Mouse (Mus musculus): ENCODE data around the gene St6gal1. TPM values are rescaled to one million over a fixed set of nuclear protein-coding genes. Genes with fewer than 3 reads are reported as not detected.

Gene St6gal1
- polyA plus RNA-seq, 2 experiments, result 10.5 to 10.6 TPM

GRCm38 (mm10) chr16:23239583-23239982, 15.0 kb downstream of the St6gal1 start:
- Histone ChIP-seq H3K27me3 (ENCODE audit: control insufficient read depth, insufficient read depth, low read length) (no peaks in the 10 kb centered on the region), H3K4me3 (ENCODE audit: insufficient read depth in 1 of 2, low read depth in 2 of 2, low read length in 2 of 2) (no peak overlapping the region), H3K36me3 (replicated peaks; ENCODE audit: control insufficient read depth, insufficient read depth, low read depth) (no peaks in the 10 kb centered on the region), H3K4me2 (ENCODE audit: low read depth) (no peak overlapping the region), H3K27ac (no peak overlapping the region), H3K9ac (replicated peaks) (no peak overlapping the region), H3K9me3 (ENCODE audit: control insufficient read depth, low read length) (no peaks in the 10 kb centered on the region), H3K4me1 (replicated peaks; ENCODE audit: control insufficient read depth in 2 of 2, insufficient read depth in 2 of 2, low read length in 1 of 2) (no peaks in the 10 kb centered on the region)
- TF ChIP-seq EP300 (IDR thresholded peaks at IDR 0.05; ENCODE audit: low read depth), result no peak
- no peak for TF ChIP-seq CTCF (IDR thresholded peaks at IDR 0.05; ENCODE audit: low read depth)
- DNase-seq (ENCODE audit: low read depth in 3 of 3, low spot score in 3 of 3) (no peak), ATAC-seq (ENCODE audit: insufficient read depth) (no peak)
- 45% methylated on average over 6 of the region's 6 CpGs for WGBS (ENCODE audit: insufficient replicate concordance)

GRCm38 (mm10) chr16:23240049-23240949, 15.8 kb downstream of the St6gal1 start:
- DNase-seq (ENCODE audit: low read depth in 3 of 3, low spot score in 3 of 3) (no peak), ATAC-seq (ENCODE audit: insufficient read depth) (no peak)

GRCm38 (mm10) chr16:23240950-23241259, 16.4 kb downstream of the St6gal1 start:
- DNase-seq (ENCODE audit: low read depth in 3 of 3, low spot score in 3 of 3) (no peak), ATAC-seq (ENCODE audit: insufficient read depth) (no peak)
- no peaks in the 10 kb centered on the region for H3K4me1 ChIP-seq (replicated peaks; ENCODE audit: control insufficient read depth in 2 of 2, insufficient read depth in 2 of 2, low read length in 1 of 2)
- H3K36me3 ChIP-seq (replicated peaks; ENCODE audit: control insufficient read depth, insufficient read depth, low read depth), result no peaks in the 10 kb centered on the region
- no peak overlapping the region for H3K4me3 ChIP-seq (ENCODE audit: insufficient read depth in 1 of 2, low read depth in 2 of 2, low read length in 2 of 2)
- no peak overlapping the region for H3K4me2 ChIP-seq (ENCODE audit: low read depth)
- TF ChIP-seq EP300 (IDR thresholded peaks at IDR 0.05; ENCODE audit: low read depth) (no peak), CTCF (IDR thresholded peaks at IDR 0.05; ENCODE audit: low read depth) (no peak)
- H3K9me3 ChIP-seq (ENCODE audit: control insufficient read depth, low read length), result no peaks in the 10 kb centered on the region
- H3K27me3 ChIP-seq (ENCODE audit: control insufficient read depth, insufficient read depth, low read length), result no peaks in the 10 kb centered on the region
- H3K9ac ChIP-seq (replicated peaks), result no peak overlapping the region
- 55% methylated on average over 5 of the region's 5 CpGs for WGBS (ENCODE audit: insufficient replicate concordance)
- H3K27ac ChIP-seq, result no peak overlapping the region

More at GRCm38 (mm10) chr16:23240049-23240949, 15.8 kb downstream of the St6gal1 start:
- H3K4me3 ChIP-seq (ENCODE audit: insufficient read depth in 1 of 2, low read depth in 2 of 2, low read length in 2 of 2), result no peak overlapping the region
- H3K4me1 ChIP-seq (replicated peaks; ENCODE audit: control insufficient read depth in 2 of 2, insufficient read depth in 2 of 2, low read length in 1 of 2), result no peaks in the 10 kb centered on the region
- H3K4me2 ChIP-seq (ENCODE audit: low read depth), result no peak overlapping the region
- H3K9me3 ChIP-seq (ENCODE audit: control insufficient read depth, low read length), result no peaks in the 10 kb centered on the region
- TF ChIP-seq EP300 (IDR thresholded peaks at IDR 0.05; ENCODE audit: low read depth), result no peak
- no peak for TF ChIP-seq CTCF (IDR thresholded peaks at IDR 0.05; ENCODE audit: low read depth)
- no peaks in the 10 kb centered on the region for H3K36me3 ChIP-seq (replicated peaks; ENCODE audit: control insufficient read depth, insufficient read depth, low read depth)
- no peaks in the 10 kb centered on the region for H3K27me3 ChIP-seq (ENCODE audit: control insufficient read depth, insufficient read depth, low read length)
- 42% methylated on average over 13 of the region's 13 CpGs for WGBS (ENCODE audit: insufficient replicate concordance)
- no peak overlapping the region for H3K9ac ChIP-seq (replicated peaks)
- no peak overlapping the region for H3K27ac ChIP-seq

- DNase-seq (ENCODE audit: low read depth in 3 of 3, low spot score in 3 of 3) (no peak), ATAC-seq (ENCODE audit: insufficient read depth) (no peak)
- no peaks in the 10 kb centered on the region for H3K9me3 ChIP-seq (ENCODE audit: control insufficient read depth, low read length)
- H3K36me3 ChIP-seq (replicated peaks; ENCODE audit: control insufficient read depth, insufficient read depth, low read depth), result no peaks in the 10 kb centered on the region
- H3K27me3 ChIP-seq (ENCODE audit: control insufficient read depth, insufficient read depth, low read length), result no peaks in the 10 kb centered on the region
- H3K27ac ChIP-seq, result no peak overlapping the region
- H3K4me3 ChIP-seq (ENCODE audit: insufficient read depth in 1 of 2, low read depth in 2 of 2, low read length in 2 of 2), result no peak overlapping the region
- H3K4me2 ChIP-seq (ENCODE audit: low read depth), result no peak overlapping the region
- 63% methylated on average over 5 of the region's 5 CpGs for WGBS (ENCODE audit: insufficient replicate concordance)
- H3K9ac ChIP-seq (replicated peaks), result no peak overlapping the region
- no peak for TF ChIP-seq CTCF (IDR thresholded peaks at IDR 0.05; ENCODE audit: low read depth)
- TF ChIP-seq EP300 (IDR thresholded peaks at IDR 0.05; ENCODE audit: low read depth), result no peak
- H3K4me1 ChIP-seq (replicated peaks; ENCODE audit: control insufficient read depth in 2 of 2, insufficient read depth in 2 of 2, low read length in 1 of 2), result no peaks in the 10 kb centered on the region
Observed at GRCm38 (mm10) chr16:23243726-23244425, 19.3 kb downstream of the St6gal1 start.

- Histone ChIP-seq H3K36me3 (replicated peaks; ENCODE audit: control insufficient read depth, insufficient read depth, low read depth) (no peaks in the 10 kb centered on the region), H3K27ac (no peak overlapping the region), H3K9ac (replicated peaks) (no peak overlapping the region), H3K9me3 (ENCODE audit: control insufficient read depth, low read length) (no peaks in the 10 kb centered on the region), H3K4me2 (ENCODE audit: low read depth) (no peak overlapping the region), H3K27me3 (ENCODE audit: control insufficient read depth, insufficient read depth, low read length) (no peaks in the 10 kb centered on the region), H3K4me3 (ENCODE audit: insufficient read depth in 1 of 2, low read depth in 2 of 2, low read length in 2 of 2) (no peak overlapping the region), H3K4me1 (replicated peaks; ENCODE audit: control insufficient read depth in 2 of 2, insufficient read depth in 2 of 2, low read length in 1 of 2) (no peaks in the 10 kb centered on the region)
- DNase-seq (ENCODE audit: low read depth in 3 of 3, low spot score in 3 of 3) (no peak), ATAC-seq (ENCODE audit: insufficient read depth) (no peak)
- TF ChIP-seq CTCF (IDR thresholded peaks at IDR 0.05; ENCODE audit: low read depth) (no peak), EP300 (IDR thresholded peaks at IDR 0.05; ENCODE audit: low read depth) (no peak)
- WGBS (ENCODE audit: insufficient replicate concordance), result 73% methylated on average over 7 of the region's 7 CpGs
Observed at GRCm38 (mm10) chr16:23244486-23244885, 19.9 kb downstream of the St6gal1 start.
